Mouse (Mus musculus) myocyte (in vitro differentiated cells): ENCODE results near the gene Acoxl.

Experiments used
- E2F4 ChIP-seq: IDR thresholded peaks from one replicate; pipeline ENCODE4 v1.6.1; 2011; ENCODE audit warnings: mild to moderate bottlenecking, control low read depth, moderate library complexity; ENCODE audit not compliant: insufficient read depth
- MAX ChIP-seq: IDR thresholded peaks from one replicate; pipeline ENCODE4 v1.6.1; 2011; ENCODE audit warnings: low read depth, mild to moderate bottlenecking, control low read depth
- MYOD1 ChIP-seq, 3 experiments: IDR thresholded peaks; one replicate each; pipeline ENCODE4 v1.6.1; 2011; ENCODE audit warnings: control low read depth in 2 of 3, low read depth in 2 of 3, mild to moderate bottlenecking in 2 of 3, moderate library complexity in 1 of 3; ENCODE audit not compliant: insufficient read length in 2 of 3, control insufficient read depth in 1 of 3
- POLR2A ChIP-seq: IDR thresholded peaks from one replicate; pipeline ENCODE4 v1.6.1; 2011; ENCODE audit warnings: low read depth, mild to moderate bottlenecking, control low read depth, moderate library complexity; ENCODE audit not compliant: insufficient read length
- TCF12 ChIP-seq: IDR thresholded peaks from one replicate; pipeline ENCODE4 v1.6.1; 2011; ENCODE audit warnings: mild to moderate bottlenecking, control low read depth; ENCODE audit not compliant: poor library complexity, insufficient read depth, severe bottlenecking
- USF1 ChIP-seq: IDR thresholded peaks from one replicate; pipeline ENCODE4 v1.6.1; 2011; ENCODE audit warnings: low read depth, mild to moderate bottlenecking, control low read depth, moderate library complexity

DNA sequence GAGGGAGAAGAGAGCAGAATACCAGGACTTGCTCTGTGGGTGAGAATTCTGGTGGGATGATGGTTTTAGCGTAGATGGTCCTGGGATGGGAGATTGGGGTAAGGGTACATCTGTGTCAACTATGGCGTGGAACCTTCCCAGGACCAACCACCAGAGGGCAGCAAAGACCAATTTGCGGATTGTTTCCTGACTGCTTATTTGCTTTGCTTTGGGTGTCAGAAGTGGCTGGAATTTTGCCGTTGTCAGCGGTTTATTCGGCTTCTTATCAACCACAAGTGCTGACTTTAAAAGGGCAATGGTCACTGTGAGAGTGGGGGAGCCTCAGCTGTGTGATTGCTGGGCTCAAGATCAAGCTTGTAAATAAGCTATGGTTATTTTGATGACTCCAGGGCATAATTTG is 50.8 kb downstream of the Acoxl start:
- TF ChIP-seq POLR2A: no peak
- TF ChIP-seq MYOD1 (IDR thresholded peaks at IDR 0.05; ENCODE audit: control insufficient read depth in 1 of 3, insufficient read length in 2 of 3, low read depth in 2 of 3): no peak
- no peak for TF ChIP-seq USF1
- TF ChIP-seq TCF12: no peak
- no peak for TF ChIP-seq MAX
- no peak for TF ChIP-seq E2F4
